Mouse (Mus musculus): ENCODE results near the gene Fuca1.

Fuca1 gene

DNA sequence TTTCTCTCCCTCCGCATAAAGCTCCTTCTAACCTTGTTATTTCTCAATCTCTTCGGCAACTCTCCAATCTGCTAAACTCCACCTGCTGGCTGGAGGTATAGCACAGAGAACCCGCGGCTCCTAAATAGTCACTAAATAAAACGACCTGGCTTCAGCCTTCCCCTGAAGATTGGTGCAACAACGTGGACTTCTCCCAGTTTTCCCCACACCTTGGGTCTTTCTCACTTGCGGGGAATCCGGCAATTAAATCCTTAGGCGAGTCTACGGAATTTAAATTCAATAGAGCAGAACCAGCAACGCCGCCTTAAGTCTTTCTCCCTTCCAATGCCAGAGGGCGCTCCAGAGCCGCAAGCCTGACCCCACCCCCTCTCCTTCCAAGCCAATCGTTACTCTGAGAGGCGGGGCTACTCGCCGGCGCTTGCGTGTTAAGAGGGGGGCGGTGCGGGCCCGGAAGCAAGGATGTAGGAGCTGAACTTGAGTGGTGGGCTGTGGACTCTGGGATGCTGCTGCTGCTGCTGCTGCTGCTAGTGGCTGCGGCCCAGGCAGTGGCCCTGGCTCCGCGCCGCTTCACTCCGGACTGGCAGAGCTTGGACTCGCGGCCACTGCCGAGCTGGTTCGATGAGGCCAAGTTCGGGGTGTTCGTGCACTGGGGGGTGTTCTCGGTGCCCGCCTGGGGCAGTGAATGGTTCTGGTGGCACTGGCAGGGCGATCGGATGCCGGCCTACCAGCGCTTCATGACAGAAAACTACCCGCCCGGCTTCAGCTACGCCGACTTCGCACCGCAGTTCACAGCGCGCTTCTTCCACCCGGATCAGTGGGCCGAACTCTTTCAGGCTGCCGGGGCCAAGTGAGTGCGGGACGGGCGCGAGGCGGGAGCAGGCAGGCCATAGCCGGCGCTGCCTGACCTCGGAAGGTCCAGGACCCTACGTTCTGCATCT lies at the start of gene Fuca1:
Gene Fuca1 (plus strand): TSS at position 432 of the 938 bp plus-strand sequence.
- peak; percentile 97 for DNase-seq (ENCODE audit: low read depth)

DNA sequence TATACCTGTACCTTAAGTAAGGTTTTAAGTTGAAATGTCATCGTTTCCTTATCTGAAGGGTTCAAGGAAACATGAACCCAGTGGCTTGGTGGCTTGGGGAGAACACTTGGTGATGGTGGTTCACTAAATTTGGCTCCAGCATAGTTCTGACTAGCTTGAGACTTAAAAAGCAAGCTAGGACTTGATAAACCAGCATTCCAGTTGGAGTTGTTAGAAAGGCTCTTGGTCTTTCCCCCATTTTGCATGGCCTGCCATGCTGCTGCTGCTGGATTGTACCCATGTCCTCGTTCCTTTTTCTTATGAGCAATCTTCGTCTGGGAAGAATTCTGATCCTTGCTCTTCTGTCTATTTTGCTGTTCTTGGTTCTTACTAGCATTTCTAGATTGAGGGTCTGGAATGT lies 48.5 kb upstream of the Fuca1 start:
- DNase-seq (ENCODE audit: low read depth), result no peak

DNA sequence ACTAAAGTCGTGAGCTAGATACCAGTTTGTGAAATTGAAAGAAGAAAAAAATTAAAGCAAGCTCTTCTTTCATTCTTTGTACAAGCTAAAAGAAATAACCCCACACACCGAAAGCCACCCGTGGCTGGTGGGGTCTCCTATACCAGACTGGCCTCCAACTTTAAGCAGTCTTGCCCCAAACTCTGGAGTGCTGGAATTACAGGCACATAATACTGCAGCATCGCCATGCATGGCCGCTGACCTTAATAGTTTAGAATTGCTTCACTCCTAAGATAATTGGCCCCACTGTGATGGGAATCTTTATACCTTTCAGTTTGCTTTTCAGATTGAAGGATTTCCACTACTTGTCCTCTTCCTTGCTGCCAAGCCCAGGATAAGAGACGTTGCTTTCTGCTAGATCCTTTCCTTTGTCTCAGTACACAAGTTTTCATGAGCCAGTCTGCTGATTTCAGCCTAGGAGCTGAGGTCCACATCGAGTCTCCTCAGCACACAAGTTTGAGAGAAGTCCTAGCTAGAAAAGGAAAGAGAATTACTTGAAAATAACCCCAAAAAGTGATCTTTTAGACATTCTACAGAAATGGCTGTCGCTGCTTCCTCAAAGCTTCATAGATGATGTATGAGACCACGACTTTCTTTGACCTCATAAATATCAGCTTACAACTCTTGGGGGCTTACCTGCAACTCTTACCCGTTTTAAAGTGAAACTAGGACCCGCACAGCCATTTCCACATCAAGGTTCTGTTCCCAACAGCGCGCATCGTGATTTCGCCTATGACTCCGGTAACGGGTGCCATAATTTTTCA lies 47.7 kb upstream of the Fuca1 start:
- no peak for DNase-seq (ENCODE audit: low read depth)

DNA sequence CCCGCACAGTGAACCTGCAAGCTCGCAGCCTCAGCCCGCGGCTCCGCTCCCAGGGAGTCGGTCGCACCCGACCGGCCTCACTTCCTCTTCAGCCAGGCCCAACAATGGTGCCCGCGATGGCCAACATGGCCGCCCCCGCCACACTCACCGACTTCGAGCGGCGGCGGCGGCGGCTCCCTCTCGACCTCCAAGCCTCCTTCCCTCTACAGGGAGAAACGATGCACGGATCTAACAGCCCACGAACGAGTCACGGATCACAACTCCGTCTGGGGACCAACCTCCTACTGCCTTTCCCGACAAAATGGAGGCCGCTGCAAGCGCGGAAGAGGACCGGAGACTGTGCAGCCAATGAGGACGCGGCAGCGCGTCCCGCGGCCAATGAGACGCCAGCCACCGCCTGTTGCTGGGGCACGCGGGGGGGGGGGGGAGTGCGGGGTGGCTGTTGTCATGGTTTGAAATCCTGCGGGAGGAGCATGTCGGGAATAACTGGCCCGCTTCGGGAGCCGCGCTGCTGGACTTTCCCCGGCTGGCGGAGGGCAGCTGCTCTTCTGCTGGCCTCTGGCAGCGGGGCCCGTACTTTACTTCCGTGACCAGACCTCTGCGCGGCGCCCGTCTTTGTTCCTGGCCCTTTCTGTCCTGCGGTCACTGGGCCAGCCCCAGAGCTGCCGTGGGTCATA lies 46.9 kb upstream of the Fuca1 start, which contains the start of gene Pnrc2:
Gene Pnrc2 (minus strand): TSS at position 325 of the 677 bp plus-strand sequence.
- DNase-seq (ENCODE audit: low read depth), result peak; percentile 82

DNA sequence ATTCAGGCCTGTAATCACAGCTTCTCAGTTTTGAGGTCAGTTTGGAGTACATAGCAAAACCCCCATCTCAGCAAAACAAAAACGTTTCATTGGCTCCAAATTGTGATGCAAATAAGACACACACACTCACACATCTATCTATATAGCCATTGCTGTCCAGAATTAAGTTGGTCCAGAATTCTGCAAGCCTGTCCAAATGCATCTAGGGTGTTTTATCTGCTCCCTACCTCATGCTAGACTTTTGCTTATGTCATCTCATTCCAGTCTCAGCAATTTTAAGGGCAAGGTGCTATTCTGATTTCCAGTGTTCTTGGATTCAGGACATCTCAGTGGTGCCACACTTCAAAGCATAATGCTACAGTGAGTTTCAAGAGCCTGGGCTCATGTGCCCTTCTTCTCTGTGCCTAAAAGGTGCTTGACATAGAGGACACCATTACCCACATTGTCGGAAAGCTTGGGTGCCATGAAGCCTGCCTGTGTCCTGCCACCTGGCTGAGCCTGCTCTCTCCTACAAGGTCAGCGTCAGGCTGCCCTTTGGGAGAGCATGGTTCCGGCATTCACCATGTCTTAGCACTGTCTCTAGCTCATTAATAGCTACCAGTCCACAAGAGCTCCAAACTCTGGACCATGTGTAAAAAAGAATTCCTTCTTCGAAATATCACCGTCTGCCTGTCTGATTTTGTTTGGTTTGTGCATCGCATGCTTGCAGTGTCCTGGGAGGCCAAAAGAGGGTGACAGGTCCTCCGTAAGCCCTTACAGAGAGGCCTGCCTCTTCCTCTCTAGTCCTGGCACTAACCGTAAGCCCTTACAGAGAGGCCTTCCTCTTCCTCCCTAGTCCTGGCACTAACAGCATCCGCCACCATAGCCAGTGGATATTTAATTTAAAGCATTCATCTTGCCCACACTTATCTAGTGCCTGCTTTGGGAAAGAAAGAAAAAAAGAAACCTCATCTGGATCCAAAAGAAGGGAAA lies 45.7 kb upstream of the Fuca1 start:
- DNase-seq (ENCODE audit: low read depth), result no peak

DNA sequence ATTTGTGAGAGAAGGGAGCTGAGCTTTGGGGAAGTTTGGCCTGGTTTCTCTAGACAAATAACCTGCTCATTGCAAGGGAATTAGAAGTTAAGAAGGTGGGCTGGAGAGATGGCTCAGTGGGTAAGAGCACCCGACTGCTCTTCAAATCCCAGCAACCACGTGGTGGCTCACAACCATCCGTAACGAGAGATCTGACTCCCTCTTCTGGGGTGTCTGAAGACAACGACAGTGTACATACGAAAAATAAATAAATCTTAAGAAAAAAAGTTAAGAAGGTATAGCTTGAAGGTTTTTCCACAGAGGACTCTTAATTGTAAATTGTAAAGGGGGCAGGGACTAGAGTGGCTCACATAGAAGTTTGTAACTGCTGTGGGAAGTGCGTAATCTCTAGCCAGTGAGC lies 45.0 kb upstream of the Fuca1 start:
- no peak for DNase-seq (ENCODE audit: low read depth)

DNA sequence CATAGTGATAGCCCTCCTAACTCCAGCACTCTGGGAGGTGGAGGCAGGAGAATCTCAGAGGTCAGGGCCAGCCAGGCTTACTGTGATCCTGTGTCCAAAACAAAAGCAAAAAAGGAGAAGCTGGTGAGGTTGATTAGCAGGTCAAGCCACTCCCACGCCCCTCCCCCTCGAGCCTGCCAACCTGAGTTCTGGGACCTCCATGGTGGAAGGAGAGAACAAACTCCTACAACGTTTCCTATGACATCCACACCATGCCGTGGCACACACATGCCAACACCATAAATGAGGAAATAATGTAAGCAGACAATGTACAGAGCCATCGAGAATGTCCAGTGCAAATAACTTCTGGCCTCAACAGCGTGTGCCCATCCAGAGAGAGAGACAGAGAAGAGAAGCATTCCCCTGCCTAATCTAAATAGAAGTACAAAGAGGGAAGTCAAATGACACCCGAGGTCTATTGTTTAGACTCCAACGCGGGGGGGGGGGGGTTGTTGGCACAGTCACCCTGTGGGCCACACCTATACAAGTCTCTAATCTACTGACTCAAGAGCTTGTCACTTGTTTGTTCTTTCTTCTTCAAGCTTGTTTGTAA lies 44.4 kb upstream of the Fuca1 start:
- DNase-seq (ENCODE audit: low read depth), result peak; percentile 60

DNA sequence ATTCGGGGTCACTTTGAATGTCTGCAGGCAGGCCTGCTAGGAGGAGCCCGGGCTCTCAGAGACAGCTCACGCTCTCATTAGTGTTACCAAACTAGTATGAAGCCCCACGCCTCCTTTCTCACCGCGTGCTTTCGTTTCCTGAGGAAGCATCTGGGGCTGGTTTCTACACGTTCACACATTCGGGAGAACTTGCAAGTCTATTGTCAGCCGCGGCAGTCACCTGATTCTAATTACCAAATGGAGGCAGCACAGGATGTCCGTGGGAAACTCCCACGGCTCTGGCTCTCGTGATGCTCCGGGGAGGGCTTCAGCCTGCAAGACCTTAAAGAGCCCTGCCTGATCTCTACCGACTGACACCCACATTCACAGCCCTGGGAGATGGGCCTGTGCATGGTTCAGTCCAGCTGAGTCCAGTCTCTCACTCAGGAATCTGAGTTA lies 43.9 kb upstream of the Fuca1 start:
- no peak for DNase-seq (ENCODE audit: low read depth)

DNA sequence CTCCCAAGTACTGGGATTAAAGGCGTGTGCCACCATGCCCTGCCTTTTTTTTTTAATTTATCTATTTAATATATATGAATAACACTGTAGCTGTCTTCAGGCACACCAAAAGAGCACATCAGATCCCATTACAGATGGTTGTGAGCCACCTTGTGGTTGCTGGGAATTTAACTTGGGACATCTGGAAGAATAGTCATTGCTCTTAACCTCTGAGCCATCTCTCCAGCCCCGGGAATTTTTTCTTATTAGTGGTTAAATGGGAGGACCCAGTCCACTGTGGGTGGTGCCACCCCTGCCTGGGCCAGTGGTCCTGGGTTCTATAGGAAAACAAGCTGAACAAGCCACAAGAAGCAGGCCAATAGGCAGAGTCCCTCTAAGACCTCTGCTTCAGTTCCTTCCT lies 42.8 kb upstream of the Fuca1 start:
- DNase-seq (ENCODE audit: low read depth), result no peak

DNA sequence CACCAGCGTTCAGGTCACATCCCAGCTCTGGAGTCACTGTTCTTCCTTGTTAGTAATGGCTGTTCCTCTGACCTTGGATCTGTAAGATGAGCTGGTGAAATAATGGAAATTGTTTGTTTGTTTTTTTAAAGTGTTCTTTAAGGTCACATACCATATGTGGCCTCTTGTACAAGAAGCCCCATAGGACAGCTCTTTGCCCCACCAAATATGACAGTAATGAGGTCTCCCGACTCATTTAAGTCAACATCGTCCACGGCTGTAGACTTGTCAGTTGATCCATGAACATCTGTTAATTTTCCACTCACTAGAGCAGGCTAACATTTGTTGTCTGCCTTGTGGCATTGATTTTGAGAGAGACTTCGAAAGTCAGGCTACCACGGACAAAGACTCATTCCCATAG lies 41.5 kb upstream of the Fuca1 start:
- no peak for DNase-seq (ENCODE audit: low read depth)

DNA sequence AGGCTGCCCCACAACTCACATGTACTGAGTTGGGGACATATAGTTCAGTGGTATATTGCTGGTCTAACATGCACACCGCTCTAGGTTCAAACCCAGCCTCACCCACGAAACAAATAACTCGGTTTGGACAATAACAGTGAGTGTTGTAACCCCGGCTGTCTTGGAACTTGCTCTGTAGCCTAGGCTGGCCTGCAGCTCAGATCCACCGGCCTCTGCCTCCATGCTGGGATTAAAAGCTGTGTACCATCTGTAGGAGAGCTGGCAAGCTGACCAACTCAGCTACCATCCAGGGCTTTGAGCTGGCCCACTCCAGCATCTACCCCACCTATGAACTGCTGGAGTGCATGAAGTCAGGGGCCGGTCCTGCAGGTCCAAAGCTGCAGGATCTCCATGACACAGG lies 40.5 kb upstream of the Fuca1 start:
- no peak for DNase-seq (ENCODE audit: low read depth)

DNA sequence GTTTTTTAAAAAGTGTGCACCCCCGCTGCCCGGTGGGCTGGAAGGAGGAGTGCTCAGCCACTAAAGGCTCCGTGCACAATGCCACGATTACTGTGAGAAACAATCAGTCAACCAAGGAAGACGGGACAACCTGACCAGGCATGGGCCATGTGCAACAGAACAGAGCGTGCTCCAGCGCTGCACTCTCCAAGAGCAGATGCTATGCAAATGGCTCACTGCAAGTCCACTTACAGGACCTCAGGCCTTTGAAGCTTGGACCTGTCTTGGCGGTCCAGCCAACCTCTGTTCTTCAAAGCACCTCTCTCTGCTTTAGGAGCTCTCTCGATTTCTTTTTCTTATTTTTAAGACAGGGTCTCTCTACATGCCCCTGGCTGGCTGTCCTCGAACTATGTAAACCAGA lies 40.0 kb upstream of the Fuca1 start:
- DNase-seq (ENCODE audit: low read depth), result no peak

DNA sequence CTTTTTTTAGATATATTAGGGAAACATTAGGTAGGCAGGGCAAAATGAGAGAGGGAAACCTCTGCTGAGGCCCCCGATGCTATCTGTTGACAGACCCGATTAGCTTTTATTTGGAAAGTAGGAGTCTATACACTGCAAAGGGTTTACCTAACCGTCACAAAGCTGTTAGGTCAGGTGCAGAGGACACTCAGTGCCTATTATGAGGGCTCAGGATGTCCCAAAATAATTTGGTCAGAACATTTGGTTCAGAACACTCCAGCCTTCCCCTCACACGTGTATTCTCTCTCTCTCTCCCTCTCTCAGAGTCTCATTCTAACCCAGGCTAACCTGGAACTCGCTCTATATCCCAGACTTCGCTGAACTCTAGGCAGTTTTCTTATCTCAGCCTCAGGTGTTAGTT lies 38.5 kb upstream of the Fuca1 start:
- no peak for DNase-seq (ENCODE audit: low read depth)

DNA sequence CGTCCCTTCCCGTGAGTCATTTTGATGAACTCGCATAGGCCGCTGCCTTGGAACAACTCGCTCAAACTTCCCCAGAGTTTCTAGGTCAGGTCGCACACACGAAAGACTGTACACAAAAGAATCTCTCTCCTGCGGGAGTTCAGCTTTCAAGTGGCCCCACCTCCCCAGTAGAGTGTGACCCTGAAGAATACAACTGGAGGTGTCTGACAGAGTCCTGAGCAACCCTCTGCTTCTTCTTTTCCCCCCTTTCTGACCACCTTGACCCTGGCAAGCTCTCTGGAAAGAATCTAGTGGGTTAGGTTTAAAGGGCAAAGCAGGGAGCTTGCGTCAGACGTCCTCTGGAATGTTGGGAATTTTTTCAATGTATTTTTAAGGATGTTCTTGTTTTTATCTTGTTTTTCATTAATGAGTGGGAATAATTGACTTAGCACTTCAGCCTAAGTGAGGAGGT lies 37.1 kb upstream of the Fuca1 start:
- DNase-seq (ENCODE audit: low read depth), result no peak

DNA sequence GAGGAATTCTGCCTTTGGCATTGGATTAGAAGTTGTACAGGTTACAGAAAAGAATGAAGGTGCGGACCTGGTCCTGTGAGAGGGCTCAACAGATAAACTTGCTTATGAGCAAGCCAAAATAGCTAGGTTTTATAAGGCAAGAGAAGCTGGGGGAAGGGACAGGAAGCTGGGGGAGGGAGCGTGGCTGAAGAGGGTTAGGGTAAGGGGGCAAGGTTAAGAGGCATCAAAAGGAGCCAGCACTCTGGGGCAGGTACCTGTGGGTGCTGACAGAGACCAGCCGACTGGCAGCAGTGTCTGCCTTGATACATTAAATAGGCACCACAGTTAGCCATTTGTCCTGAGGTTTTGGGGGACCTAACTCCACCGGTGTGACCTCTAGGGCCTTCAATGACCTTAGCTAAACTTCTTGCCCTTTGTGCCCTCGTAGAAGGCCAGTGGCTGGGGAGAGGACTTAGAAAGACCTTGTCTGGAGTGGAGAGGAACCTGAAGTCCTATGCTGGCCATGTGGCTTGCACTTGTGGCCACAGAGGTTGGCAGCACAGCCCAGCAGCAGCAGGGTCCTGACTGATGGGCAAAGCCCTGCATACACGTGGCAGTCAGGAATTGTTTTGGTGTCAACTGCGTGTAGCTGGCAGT lies 36.5 kb upstream of the Fuca1 start:
- DNase-seq (ENCODE audit: low read depth), result no peak

DNA sequence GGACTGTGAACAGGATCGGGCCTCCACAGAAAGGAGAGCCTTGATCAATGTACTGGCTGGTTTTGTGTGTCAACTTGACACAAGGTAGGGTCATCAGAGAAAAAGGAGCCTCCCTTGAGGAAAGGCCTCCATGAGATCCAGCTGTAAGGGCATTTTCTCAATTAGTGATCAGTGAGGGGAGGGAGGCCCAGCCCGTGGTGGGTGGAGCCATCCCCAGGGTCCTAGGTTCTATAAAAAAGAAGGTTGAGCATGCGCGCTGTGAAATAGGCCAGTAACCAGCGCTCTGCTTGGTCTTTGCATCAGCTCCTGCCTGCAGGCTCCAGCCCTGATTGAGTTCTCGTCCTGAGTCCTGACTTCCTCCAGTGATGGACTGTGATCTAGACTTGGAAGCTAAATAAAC lies 36.0 kb upstream of the Fuca1 start:
- DNase-seq (ENCODE audit: low read depth), result no peak

DNA sequence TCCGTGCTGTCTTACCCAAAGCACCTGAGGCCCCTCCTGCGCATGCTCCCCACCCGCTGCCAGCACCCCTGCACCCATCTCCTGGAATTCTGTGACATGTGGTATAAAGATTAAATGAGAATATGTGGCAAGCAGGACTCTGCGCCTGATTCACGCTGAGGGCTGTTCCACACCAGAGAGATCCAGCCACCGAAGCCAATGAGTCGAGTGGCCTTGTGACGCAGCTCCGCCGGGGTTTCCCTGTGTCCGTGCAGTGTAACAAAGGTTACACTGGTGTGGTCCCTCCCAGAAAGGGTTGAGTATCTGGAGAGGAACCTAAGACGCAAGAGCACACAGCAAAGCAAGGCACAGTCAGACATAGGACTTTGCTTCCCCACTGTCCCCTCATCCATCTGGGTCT lies 34.9 kb upstream of the Fuca1 start:
- no peak for DNase-seq (ENCODE audit: low read depth)

DNA sequence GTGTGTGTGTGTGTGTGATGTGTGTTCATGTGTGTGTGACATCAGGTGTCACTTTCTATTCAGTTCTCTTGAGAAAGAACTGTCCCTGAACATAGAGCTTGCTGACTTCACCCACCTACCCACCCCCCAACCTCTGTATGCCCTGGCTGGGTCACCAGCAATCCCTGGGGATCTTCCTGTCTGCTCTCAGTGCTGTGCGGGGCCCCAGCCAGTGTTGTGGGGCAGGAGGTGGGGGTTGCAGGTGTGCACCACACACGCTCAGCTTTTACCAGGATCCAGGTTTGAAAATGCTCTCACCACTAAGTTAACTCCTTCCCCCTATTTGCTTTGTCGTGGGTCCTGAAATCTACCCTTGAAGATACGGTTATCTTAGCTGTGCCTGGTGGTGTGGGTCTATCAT lies 34.4 kb upstream of the Fuca1 start:
- no peak for DNase-seq (ENCODE audit: low read depth)

DNA sequence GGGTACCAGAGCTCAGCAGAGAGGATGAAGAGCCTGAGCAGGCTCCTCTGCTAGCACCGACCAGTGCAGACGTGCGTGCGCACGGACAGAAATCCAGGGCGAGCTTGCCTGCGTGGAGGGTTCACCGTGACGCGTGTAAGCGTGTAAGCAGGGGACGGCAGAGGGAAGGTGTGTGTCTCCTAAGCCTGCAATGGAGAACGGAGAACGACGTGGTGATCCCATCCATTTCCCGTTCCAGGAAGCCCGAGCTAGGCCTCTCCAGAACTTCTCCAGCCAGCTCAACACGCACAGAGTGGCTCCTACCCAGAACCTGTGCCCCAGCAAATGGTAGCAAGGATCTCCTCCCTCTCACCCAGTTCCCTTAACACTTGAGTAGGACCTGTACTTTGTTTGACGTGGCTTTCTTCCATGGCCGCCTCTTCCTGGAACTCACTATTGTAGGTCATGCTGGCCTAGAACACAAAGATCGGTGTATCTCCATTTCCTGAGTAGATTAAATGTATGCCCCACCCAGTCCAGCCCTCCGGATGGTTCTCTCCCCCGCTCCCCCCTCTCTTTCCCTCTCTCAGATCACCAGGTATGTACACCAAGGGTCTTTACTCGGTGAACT lies 32.0 kb upstream of the Fuca1 start:
- DNase-seq (ENCODE audit: low read depth), result no peak
